Mouse (Mus musculus): ENCODE data around the gene Ifi47. TPM values are rescaled to one million over a fixed set of nuclear protein-coding genes. Genes with fewer than 3 reads are reported as not detected.

Gene Ifi47
- polyA plus RNA-seq, 1 experiment, result 1.7 TPM

DNA sequence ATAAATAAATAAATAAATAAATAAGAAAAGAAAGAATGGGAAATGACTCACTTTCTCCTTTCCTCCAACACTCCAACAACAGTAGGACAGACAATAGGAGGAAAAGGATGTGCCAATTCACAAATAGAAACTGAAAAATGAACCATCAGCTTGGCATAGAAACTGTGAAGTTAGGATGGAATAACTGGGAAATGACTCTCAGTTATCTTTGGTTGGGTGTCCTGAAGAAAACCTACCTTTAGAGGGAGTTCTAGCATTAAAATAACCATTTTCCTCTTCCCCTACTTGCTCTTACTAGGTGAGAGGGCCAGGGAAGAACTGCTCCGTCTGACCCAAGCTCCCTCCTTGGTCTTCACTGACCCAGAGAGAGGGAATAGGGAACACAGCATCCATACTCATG lies 29.4 kb downstream of the Ifi47 start:
- no peak overlapping the region for H3K4me3 ChIP-seq (ENCODE audit: insufficient read depth, poor library complexity, severe bottlenecking)
- TF ChIP-seq CEBPB (IDR thresholded peaks at IDR 0.05; ENCODE audit: low read depth), result no peak
- TF ChIP-seq MYOD1 (IDR thresholded peaks at IDR 0.05; ENCODE audit: control insufficient read depth, insufficient read length, low read depth), result no peak
- no peak for TF ChIP-seq MAX (IDR thresholded peaks at IDR 0.05)
- TF ChIP-seq CTCF (IDR thresholded peaks at IDR 0.05; ENCODE audit: control insufficient read depth, insufficient read depth, insufficient read length), result no peak
- no peak for TF ChIP-seq MYOG (IDR thresholded peaks at IDR 0.05; ENCODE audit: control insufficient read depth, extremely low read depth, insufficient read length)
- no peak for TF ChIP-seq USF1 (IDR thresholded peaks at IDR 0.05; ENCODE audit: low read depth)
- TF ChIP-seq FOSL1 (IDR thresholded peaks at IDR 0.05; ENCODE audit: insufficient read depth, low read length, poor library complexity, severe bottlenecking), result no peak
- H3ac ChIP-seq (ENCODE audit: control insufficient read depth, insufficient read length, low read depth), result no peak overlapping the region
- no peaks in the 10 kb centered on the region for H3K79me2 ChIP-seq (ENCODE audit: control insufficient read depth, insufficient read depth)
- no peaks in the 10 kb centered on the region for H3K27me3 ChIP-seq (ENCODE audit: control insufficient read depth, insufficient read depth, insufficient read length)
- H3K79me3 ChIP-seq (ENCODE audit: low read depth), result no peaks in the 10 kb centered on the region
- H3K36me3 ChIP-seq (ENCODE audit: control insufficient read depth, insufficient read depth), result no peaks in the 10 kb centered on the region

DNA sequence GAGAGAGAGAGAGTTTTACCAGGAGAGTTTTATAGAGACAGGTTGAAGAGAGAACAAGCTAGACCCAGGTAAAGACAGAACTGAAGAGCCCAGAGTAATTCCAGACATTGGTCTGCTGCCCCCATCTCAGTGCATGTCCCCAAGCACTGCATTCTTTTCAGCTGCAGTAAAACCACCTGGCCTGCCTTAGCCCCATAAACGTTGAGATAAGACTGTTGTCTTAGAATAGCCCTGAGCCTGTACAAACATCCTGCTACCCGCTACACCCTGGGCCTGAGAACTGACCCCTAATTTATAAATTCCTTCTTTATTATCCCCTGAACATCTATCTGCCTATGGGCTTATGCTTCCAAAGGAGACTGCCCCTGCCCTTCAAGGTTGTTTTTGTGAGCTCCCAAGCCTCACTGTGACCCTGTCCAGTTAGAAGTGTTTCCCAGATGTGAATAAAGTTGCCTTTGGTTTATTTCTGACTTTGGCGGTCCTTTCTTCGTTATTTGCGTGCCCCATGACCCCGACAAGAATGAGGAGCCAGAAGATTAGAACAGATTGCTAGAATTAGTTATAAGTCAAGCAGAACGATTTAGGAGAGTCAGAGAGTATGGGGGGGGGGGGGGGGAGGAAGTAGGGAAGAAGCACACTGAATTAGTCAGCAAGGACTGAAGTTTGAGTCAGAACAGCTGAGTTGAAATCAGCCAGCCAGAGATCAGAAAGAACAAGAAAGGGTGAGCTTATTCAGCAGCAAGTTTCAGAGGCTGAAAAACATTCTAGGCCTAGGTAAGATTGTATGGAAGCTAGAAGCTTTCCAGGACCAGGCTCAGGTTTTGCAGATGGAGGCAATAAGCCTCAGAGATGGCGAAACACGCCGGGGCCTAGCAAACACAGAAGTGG lies 31.5 kb downstream of the Ifi47 start:
- Histone ChIP-seq H3K79me2 (ENCODE audit: control insufficient read depth, insufficient read depth) (no peaks in the 10 kb centered on the region), H3K4me3 (ENCODE audit: insufficient read depth, poor library complexity, severe bottlenecking) (no peak overlapping the region), H3ac (ENCODE audit: control insufficient read depth, insufficient read length, low read depth) (no peak overlapping the region), H3K79me3 (ENCODE audit: low read depth) (no peaks in the 10 kb centered on the region), H3K27me3 (ENCODE audit: control insufficient read depth, insufficient read depth, insufficient read length) (peaks cover 3% of the 10 kb centered on the region), H3K36me3 (ENCODE audit: control insufficient read depth, insufficient read depth) (no peaks in the 10 kb centered on the region)
- TF ChIP-seq CEBPB (IDR thresholded peaks at IDR 0.05; ENCODE audit: low read depth), result no peak
- TF ChIP-seq USF1 (IDR thresholded peaks at IDR 0.05; ENCODE audit: low read depth), result no peak
- no peak for TF ChIP-seq MAX (IDR thresholded peaks at IDR 0.05)
- TF ChIP-seq MYOG (IDR thresholded peaks at IDR 0.05; ENCODE audit: control insufficient read depth, extremely low read depth, insufficient read length), result no peak
- TF ChIP-seq CTCF (IDR thresholded peaks at IDR 0.05; ENCODE audit: control insufficient read depth, insufficient read depth, insufficient read length), result no peak
- TF ChIP-seq MYOD1 (IDR thresholded peaks at IDR 0.05; ENCODE audit: control insufficient read depth, insufficient read length, low read depth), result no peak
- TF ChIP-seq FOSL1 (IDR thresholded peaks at IDR 0.05; ENCODE audit: insufficient read depth, low read length, poor library complexity, severe bottlenecking), result no peak

DNA sequence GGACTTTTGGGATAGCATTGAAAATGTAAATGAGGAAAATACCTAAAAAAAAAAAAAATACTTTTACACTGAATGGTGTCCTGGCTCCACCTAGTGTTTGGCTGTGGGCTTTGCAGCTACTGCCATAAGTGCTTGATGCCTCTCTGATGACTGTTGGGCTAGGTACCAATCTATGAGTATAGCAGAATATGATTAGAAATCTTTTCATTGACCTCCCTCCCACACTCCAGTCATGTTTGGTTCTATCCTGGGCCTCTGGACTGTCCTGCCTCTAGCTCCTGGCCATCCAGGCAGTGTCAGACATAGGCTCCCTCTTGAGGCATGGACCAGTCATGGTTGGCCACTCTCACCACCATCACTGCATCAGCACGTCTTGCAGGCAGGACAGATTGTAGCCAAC lies 32.4 kb downstream of the Ifi47 start:
- Histone ChIP-seq H3K79me3 (ENCODE audit: low read depth) (no peaks in the 10 kb centered on the region), H3K27me3 (ENCODE audit: control insufficient read depth, insufficient read depth, insufficient read length) (peaks cover 3% of the 10 kb centered on the region), H3K4me3 (ENCODE audit: insufficient read depth, poor library complexity, severe bottlenecking) (no peak overlapping the region), H3K79me2 (ENCODE audit: control insufficient read depth, insufficient read depth) (no peaks in the 10 kb centered on the region), H3ac (ENCODE audit: control insufficient read depth, insufficient read length, low read depth) (no peak overlapping the region), H3K36me3 (ENCODE audit: control insufficient read depth, insufficient read depth) (no peaks in the 10 kb centered on the region)
- TF ChIP-seq FOSL1 (IDR thresholded peaks at IDR 0.05; ENCODE audit: insufficient read depth, low read length, poor library complexity, severe bottlenecking) (no peak), CTCF (IDR thresholded peaks at IDR 0.05; ENCODE audit: control insufficient read depth, insufficient read depth, insufficient read length) (peak; percentile 24)

DNA sequence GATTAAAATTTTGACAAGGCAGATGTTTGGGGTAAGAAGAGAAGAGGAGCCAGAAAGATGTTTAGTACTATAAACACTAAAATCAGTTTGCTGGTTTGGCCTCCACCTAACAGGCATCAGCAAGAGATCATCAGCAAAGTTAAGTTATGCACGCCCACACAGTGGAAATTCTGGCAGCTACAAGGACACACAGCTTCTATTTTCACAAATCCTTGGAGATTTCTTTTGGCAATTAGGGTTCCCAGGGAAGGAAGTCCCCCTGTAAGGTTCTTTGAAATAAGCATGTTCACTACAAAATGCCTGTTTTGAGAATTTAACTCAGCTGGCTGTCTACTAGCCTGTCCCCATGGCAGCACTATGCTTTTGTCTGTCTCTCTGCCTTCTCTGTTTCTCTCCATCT lies 34.6 kb downstream of the Ifi47 start:
- H3ac ChIP-seq (ENCODE audit: control insufficient read depth, insufficient read length, low read depth), result no peak overlapping the region
- H3K4me3 ChIP-seq (ENCODE audit: insufficient read depth, poor library complexity, severe bottlenecking), result no peak overlapping the region
- H3K79me2 ChIP-seq (ENCODE audit: control insufficient read depth, insufficient read depth), result no peaks in the 10 kb centered on the region
- H3K79me3 ChIP-seq (ENCODE audit: low read depth), result no peaks in the 10 kb centered on the region
- H3K27me3 ChIP-seq (ENCODE audit: control insufficient read depth, insufficient read depth, insufficient read length), result peaks cover 3% of the 10 kb centered on the region
- no peaks in the 10 kb centered on the region for H3K36me3 ChIP-seq (ENCODE audit: control insufficient read depth, insufficient read depth)
- TF ChIP-seq FOSL1 (IDR thresholded peaks at IDR 0.05; ENCODE audit: insufficient read depth, low read length, poor library complexity, severe bottlenecking), result no peak
- no peak for TF ChIP-seq USF1 (IDR thresholded peaks at IDR 0.05; ENCODE audit: low read depth)
- no peak for TF ChIP-seq MYOD1 (IDR thresholded peaks at IDR 0.05; ENCODE audit: control insufficient read depth, insufficient read length, low read depth)
- no peak for TF ChIP-seq CTCF (IDR thresholded peaks at IDR 0.05; ENCODE audit: control insufficient read depth, insufficient read depth, insufficient read length)
- TF ChIP-seq MYOG (IDR thresholded peaks at IDR 0.05; ENCODE audit: control insufficient read depth, extremely low read depth, insufficient read length), result no peak
- TF ChIP-seq CEBPB (IDR thresholded peaks at IDR 0.05; ENCODE audit: low read depth), result no peak
- no peak for TF ChIP-seq MAX (IDR thresholded peaks at IDR 0.05)

DNA sequence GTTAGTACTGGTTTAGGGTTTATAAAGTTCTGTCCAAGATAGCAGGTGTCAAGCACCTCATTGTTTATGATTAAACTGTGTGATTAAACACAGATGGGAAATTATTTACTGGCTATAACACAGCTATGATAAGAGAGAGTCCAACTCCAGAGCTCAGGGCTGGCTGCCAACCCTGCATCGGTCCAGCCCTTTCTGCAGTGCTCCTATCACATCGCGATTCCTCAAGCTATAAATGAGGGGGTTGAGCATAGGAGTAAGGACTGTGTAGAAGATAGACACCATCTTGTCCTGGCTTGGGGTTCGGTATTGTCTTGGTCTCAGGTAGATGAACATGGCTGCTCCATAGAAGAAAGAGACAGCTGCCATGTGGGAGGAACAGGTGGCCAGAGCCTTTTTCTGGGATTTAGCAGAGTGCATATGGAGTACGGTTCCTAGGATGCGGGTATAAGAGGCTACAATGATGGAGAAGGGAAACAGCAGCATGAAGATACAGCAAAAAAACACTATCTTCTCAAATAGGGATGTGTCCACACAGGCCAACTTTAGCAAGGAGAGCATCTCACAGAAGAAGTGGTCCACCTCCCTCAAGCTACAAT lies 36.3 kb downstream of the Ifi47 start:
- Histone ChIP-seq H3ac (ENCODE audit: control insufficient read depth, insufficient read length, low read depth) (no peak overlapping the region), H3K4me3 (ENCODE audit: insufficient read depth, poor library complexity, severe bottlenecking) (no peak overlapping the region), H3K79me2 (ENCODE audit: control insufficient read depth, insufficient read depth) (no peaks in the 10 kb centered on the region), H3K27me3 (ENCODE audit: control insufficient read depth, insufficient read depth, insufficient read length) (peaks cover 3% of the 10 kb centered on the region), H3K36me3 (ENCODE audit: control insufficient read depth, insufficient read depth) (no peaks in the 10 kb centered on the region), H3K79me3 (ENCODE audit: low read depth) (no peaks in the 10 kb centered on the region)
- TF ChIP-seq CTCF (IDR thresholded peaks at IDR 0.05; ENCODE audit: control insufficient read depth, insufficient read depth, insufficient read length) (no peak), MYOG (IDR thresholded peaks at IDR 0.05; ENCODE audit: control insufficient read depth, extremely low read depth, insufficient read length) (no peak), FOSL1 (IDR thresholded peaks at IDR 0.05; ENCODE audit: insufficient read depth, low read length, poor library complexity, severe bottlenecking) (no peak), MAX (IDR thresholded peaks at IDR 0.05) (no peak), MYOD1 (IDR thresholded peaks at IDR 0.05; ENCODE audit: control insufficient read depth, insufficient read length, low read depth) (no peak), USF1 (IDR thresholded peaks at IDR 0.05; ENCODE audit: low read depth) (no peak), CEBPB (IDR thresholded peaks at IDR 0.05; ENCODE audit: low read depth) (no peak)
